Mouse (Mus musculus) stomach, postnatal 0 days (tissue): ENCODE measurements around the gene Aff4. TPM values are rescaled to one million over a fixed set of nuclear protein-coding genes. Genes with fewer than 3 reads are reported as not detected.

Experiments used
- ATAC-seq: fragments of 200-750 bp; cut with Nextera tagmentation; 2 replicates; pipeline ENCODE4 v1.8.0; 2017; ENCODE audit not compliant: low FRiP score, low TSS enrichment
- DNase-seq: peaks from one replicate; pipeline ENCODE4 v3.0.0-alpha.2; 2016; ENCODE audit warnings: low spot score
- H3K27ac ChIP-seq: fragments of 300-500 bp; sonication (generic); replicated peaks from 2 replicates; pipeline ENCODE4 v1.5.1; 2014; ENCODE audit warnings: mild to moderate bottlenecking, control low read depth
- H3K27me3 ChIP-seq: fragments of 300-500 bp; sonication (generic); 2 replicates; pipeline ENCODE4 v1.6.1; 2014; ENCODE audit warnings: low read length; ENCODE audit not compliant: control insufficient read depth, insufficient read depth
- H3K36me3 ChIP-seq: fragments of 300-500 bp; sonication (generic); 2 replicates; pipeline ENCODE4 v1.6.1; 2014; ENCODE audit warnings: low read length, mixed read lengths; ENCODE audit not compliant: control insufficient read depth, insufficient read depth
- H3K4me1 ChIP-seq: fragments of 300-500 bp; sonication (generic); replicated peaks from 2 replicates; pipeline ENCODE4 v1.6.1; 2014; ENCODE audit warnings: antibody characterized with exemption; ENCODE audit not compliant: control insufficient read depth, insufficient read depth
- H3K4me2 ChIP-seq: fragments of 300-500 bp; sonication (generic); replicated peaks from 2 replicates; pipeline ENCODE4 v1.6.1; 2014; ENCODE audit warnings: low read depth, mild to moderate bottlenecking, control low read depth, moderate library complexity
- H3K4me3 ChIP-seq: fragments of 300-500 bp; sonication (generic); 2 replicates; pipeline ENCODE4 v1.5.1; 2014; ENCODE audit warnings: low read depth, low read length, control low read depth
- H3K9ac ChIP-seq: fragments of 300-500 bp; sonication (generic); 2 replicates; pipeline ENCODE4 v1.6.1; 2014; ENCODE audit warnings: mild to moderate bottlenecking, low read length, control low read depth, mixed read lengths
- H3K9me3 ChIP-seq: fragments of 300-500 bp; sonication (generic); 2 replicates; pipeline ENCODE4 v1.6.1; 2016; ENCODE audit warnings: low read length; ENCODE audit not compliant: control insufficient read depth
- CTCF ChIP-seq: IDR thresholded peaks from 2 replicates; pipeline ENCODE4 v1.5.1; 2016; ENCODE audit warnings: antibody characterized with exemption, low read depth, mild to moderate bottlenecking, moderate library complexity
- EP300 ChIP-seq: optimal IDR thresholded peaks from 2 replicates; pipeline ENCODE3; 2016; ENCODE audit warnings: antibody characterized with exemption
- WGBS: fragments of 180-500 bp; shearing (Covaris S2); extraction: QIAGEN DNeasy Blood & Tissue Kit; methylation state at CpG from one replicate; pipeline ENCODE4 v1.1.7; 2014; 5-methylcytosine and 5-hydroxymethylcytosine counted together
- polyA plus RNA-seq: library from polyadenylated mRNA; unstranded; fragments of >200 nt; fragmentation: Nextera tagmentation; extraction: Ambion mirVana; gene quantifications from 2 replicates; pipeline ENCODE4 v1.2.1, GENCODE M21; 2015

Gene Aff4
- polyA plus RNA-seq, 1 experiment from 2014 or later: 28.5 TPM

DNA sequence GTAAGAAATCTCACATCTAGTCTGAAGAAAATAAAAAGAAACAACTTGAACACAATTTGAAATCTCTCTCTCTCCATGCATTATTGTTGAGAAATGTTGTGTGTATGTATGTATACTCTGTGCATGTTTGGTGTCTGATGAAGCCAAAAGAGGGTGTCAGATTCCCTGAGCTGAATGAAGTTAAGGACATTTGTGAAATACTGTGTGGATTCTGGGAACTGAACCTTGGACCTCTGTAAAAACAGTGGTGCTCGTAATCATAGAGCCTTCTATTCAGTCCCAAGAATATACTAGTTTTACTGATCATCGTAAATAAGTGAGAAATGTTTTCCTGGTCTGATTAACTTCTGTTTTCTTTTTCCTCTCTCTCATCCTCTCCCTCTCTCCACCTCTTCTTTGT is 16.4 kb downstream of the Aff4 start:
- Histone ChIP-seq H3K27me3 (no peaks in the 10 kb centered on the region), H3K4me2 (no peak overlapping the region), H3K36me3 (peaks cover 6% of the 10 kb centered on the region; the same call in 1 of the 2 replicates), H3K4me3 (no peak overlapping the region), H3K9me3 (no peaks in the 10 kb centered on the region), H3K9ac (no peak overlapping the region), H3K4me1 (no peaks in the 10 kb centered on the region), H3K27ac (no peak overlapping the region)
- ATAC-seq (no peak), DNase-seq (no peak)
- TF ChIP-seq CTCF (no peak), EP300 (no peak)
- 85% methylated on average over 2 of the region's 2 CpGs for WGBS

DNA sequence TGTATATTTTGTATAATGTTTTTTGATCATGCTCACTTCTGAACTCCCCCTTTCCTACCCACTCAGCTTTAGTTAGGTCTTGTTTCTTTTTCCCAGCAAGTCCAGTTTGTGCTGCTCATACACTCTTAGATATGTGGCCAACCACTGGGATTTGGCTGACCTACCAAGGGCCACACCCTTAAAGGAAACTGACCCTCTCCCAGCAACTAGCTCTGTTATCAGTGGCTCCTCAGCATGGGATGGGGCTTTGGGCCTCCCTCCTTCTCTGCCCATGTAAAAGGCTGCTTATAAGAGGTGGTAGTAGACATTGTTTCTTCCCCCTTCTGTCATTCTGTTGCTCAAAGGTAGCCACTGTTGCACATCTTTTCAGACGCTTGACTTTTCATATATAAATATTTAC is 28.3 kb downstream of the Aff4 start:
- Histone ChIP-seq H3K4me2 (no peak overlapping the region), H3K4me3 (no peak overlapping the region), H3K27ac (no peak overlapping the region), H3K9me3 (no peaks in the 10 kb centered on the region), H3K9ac (no peak overlapping the region), H3K27me3 (no peaks in the 10 kb centered on the region), H3K4me1 (no peaks in the 10 kb centered on the region), H3K36me3 (peaks cover 5% of the 10 kb centered on the region; the same call in 1 of the 2 replicates)
- ATAC-seq (no peak), DNase-seq (no peak)
- 47% methylated on average over 1 of the region's 1 CpGs for WGBS
- no peak for TF ChIP-seq EP300
- TF ChIP-seq CTCF: no peak

DNA sequence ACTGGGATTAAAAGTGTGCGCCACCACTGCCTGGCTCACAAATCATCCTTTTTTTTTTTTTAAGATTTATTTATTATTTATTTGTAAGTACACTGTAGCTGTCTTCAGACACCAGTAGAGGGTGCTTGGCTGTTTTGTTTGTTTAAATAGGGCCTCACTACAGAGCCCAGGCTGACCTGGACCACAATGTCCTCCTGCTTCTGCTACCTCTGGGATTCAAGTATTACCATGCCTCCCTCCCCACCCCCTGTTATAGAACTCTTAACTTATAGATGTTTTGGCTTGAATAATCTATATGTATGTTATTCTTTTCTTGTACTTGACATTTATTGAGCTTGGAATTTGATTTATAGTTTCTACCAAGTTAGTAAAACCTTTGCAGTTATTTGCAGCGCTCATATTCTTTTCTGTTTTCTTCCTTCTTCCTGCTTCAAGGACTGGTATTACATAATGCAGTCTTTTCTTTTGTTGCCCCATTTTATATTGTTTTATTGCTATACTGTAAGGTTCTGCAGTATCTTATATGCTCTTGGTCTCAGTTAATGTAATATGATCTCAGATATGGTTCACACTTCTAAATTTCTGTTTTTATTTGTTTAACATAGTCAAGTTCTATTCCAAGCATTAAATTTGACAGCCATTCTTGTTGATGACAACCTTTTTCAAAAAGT is 33.3 kb downstream of the Aff4 start:
- Histone ChIP-seq H3K27me3 (no peaks in the 10 kb centered on the region), H3K4me1 (no peaks in the 10 kb centered on the region), H3K27ac (no peak overlapping the region), H3K9me3 (no peaks in the 10 kb centered on the region), H3K9ac (no peak overlapping the region), H3K4me2 (no peak overlapping the region), H3K4me3 (no peak overlapping the region), H3K36me3 (0 out of 2 replicates have a peak, but pooled peaks cover 3% of the 10 kb centered on the region)
- ATAC-seq (no peak), DNase-seq (no peak)
- no peak for TF ChIP-seq EP300
- TF ChIP-seq CTCF: no peak
- 83% methylated on average over 2 of the region's 2 CpGs for WGBS

DNA sequence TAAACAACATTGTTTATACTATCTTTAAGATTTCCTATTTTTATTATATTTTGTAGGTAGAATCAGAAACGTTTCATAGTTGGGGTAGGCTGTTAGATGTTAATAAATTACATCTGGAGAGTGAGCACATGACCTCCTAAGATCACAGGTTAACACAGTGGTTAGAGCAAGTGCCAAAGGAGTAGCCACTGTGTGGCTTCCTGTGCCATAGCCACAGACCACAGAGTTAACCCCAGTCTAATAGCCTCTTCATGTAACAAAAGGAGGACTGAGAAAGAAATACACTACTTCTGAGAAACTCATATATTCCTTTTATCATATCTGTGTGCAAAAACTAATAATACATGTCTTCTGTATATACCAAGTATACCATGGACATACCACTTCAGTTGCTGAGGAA is 43.2 kb downstream of the Aff4 start:
- H3K27me3 ChIP-seq: no peaks in the 10 kb centered on the region
- H3K27ac ChIP-seq: no peak overlapping the region
- H3K36me3 ChIP-seq: peaks cover 6% of the 10 kb centered on the region
- no peak overlapping the region for H3K9ac ChIP-seq
- no peak overlapping the region for H3K4me2 ChIP-seq
- 74% methylated on average over 1 of the region's 1 CpGs for WGBS
- H3K4me3 ChIP-seq: no peak overlapping the region
- ATAC-seq (no peak), DNase-seq (no peak)
- no peaks in the 10 kb centered on the region for H3K4me1 ChIP-seq
- no peaks in the 10 kb centered on the region for H3K9me3 ChIP-seq
- TF ChIP-seq CTCF (no peak), EP300 (no peak)

DNA sequence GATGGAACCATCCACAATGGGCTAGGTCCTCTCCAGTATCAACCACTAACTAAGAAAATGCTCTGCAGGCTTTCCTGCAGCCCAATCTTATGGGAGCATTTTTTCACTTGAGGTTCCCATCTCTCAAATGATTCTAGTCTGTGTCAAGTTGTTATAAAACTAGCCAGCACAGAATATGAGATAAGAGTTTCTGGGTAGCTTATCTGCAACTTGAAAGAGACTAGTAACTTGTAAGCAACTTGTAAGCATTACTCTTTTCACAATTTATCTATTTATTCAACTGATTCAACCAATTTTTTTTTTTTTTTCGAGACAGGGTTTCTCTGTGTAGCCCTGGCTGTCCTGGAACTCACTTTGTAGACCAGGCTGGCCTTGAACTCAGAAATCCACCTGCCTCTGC is 53.0 kb downstream of the Aff4 start:
- Histone ChIP-seq H3K36me3 (peaks cover 31% of the 10 kb centered on the region), H3K9me3 (no peaks in the 10 kb centered on the region), H3K27ac (no peak overlapping the region), H3K9ac (no peak overlapping the region), H3K4me2 (no peak overlapping the region), H3K4me1 (no peaks in the 10 kb centered on the region), H3K4me3 (no peak overlapping the region), H3K27me3 (no peaks in the 10 kb centered on the region)
- DNase-seq (no peak), ATAC-seq (no peak)
- WGBS: 82% methylated on average over 1 of the region's 1 CpGs
- no peak for TF ChIP-seq EP300

DNA sequence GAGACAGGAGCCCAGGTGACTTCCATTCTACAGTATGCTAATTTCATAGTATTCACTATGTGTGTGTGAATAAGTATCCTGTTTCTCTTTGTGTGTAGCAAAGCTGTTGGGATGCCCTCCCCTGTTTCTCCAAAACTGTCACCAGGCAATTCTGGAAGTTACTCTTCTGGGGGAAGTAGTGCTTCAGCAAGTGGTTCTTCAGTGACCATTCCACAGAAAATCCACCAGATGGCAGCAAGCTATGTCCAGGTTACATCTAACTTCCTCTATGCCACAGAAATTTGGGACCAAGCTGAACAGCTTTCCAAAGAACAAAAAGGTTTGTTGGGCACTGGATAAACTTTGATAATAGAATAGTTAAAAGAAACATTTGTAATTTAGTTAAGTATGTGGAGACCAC is 61.1 kb downstream of the Aff4 start:
- peaks cover 43% of the 10 kb centered on the region for H3K36me3 ChIP-seq
- DNase-seq: no peak
- no peak overlapping the region for H3K4me2 ChIP-seq

More for the DNA sequence above, 61.1 kb downstream of the Aff4 start:
- TF ChIP-seq EP300 (no peak), CTCF (peak; percentile 76)
- H3K9ac ChIP-seq: no peak overlapping the region
- no peaks in the 10 kb centered on the region for H3K4me1 ChIP-seq
- no peaks in the 10 kb centered on the region for H3K27me3 ChIP-seq
- no peak overlapping the region for H3K4me3 ChIP-seq
- no peak overlapping the region for H3K27ac ChIP-seq
- H3K9me3 ChIP-seq: no peaks in the 10 kb centered on the region
- no peak for ATAC-seq
